7 mouse cellular contexts compared by ENCODE assay signal in genomic region chr13:81351462-81352155, GRCm38 (mm10).
A peak's percentile ranks its signal among the peaks of the same experiment; 100 is the strongest.
DNase-seq lines count a peak whose midpoint lies in the region; ATAC-seq and TF ChIP-seq lines count a peak whose summit lies in the region.

No protein-coding gene starts in this region.

- no peaks in the 10 kb centered on the region for H3K9me3 ChIP-seq in forebrain, embryonic 13.5 days (replicated peaks)
- no peaks in the 10 kb centered on the region for H3K9me3 ChIP-seq in hindbrain, embryonic 14.5 days (ENCODE audit: control insufficient read depth, low read length)
- no peaks in the 10 kb centered on the region for H3K9me3 ChIP-seq in liver, embryonic 14.5 days (ENCODE audit: control insufficient read depth, low read length)

- no peak for TF ChIP-seq EP300 in liver, embryonic 14.5 days (IDR thresholded peaks at IDR 0.05; ENCODE audit: low read depth)

- TF ChIP-seq CTCF in brain, embryonic 14.5 days (IDR thresholded peaks at IDR 0.05; ENCODE audit: borderline replicate concordance, extremely low read depth, insufficient read depth, insufficient read length), result no peak
- TF ChIP-seq CTCF in liver, embryonic 14.5 days (IDR thresholded peaks at IDR 0.05; ENCODE audit: low read depth), result no peak

- DNase-seq in brain, embryonic 14.5 days (ENCODE audit: low read depth), result peak; percentile 50
- no peak for DNase-seq in hindbrain, embryonic 14.5 days (ENCODE audit: low spot score)
- no peak for DNase-seq in liver, embryonic 14.5 days (ENCODE audit: low read depth in 3 of 3, low spot score in 3 of 3)
- no peak for DNase-seq in layer of hippocampus, adult 9-11 months
- no peak for DNase-seq in adrenal gland, postnatal 4 days (ENCODE audit: low spot score in 2 of 2)

- H3K27ac ChIP-seq in forebrain, embryonic 13.5 days, result peak overlapping the region; percentile 31; the same call in 1 of the 2 replicates
- peak overlapping the region; percentile 51; the same call in 1 of the 2 replicates for H3K27ac ChIP-seq in hindbrain, embryonic 14.5 days
- no peak overlapping the region for H3K27ac ChIP-seq in liver, embryonic 14.5 days

- ATAC-seq in forebrain, embryonic 13.5 days, result peak; percentile 51; the same call in 1 of the 2 replicates
- ATAC-seq in hindbrain, embryonic 14.5 days (ENCODE audit: low FRiP score), result peak; percentile 53; the same call in 1 of the 2 replicates
- peak; percentile 62; the same call in 1 of the 2 replicates for ATAC-seq in liver, embryonic 14.5 days (ENCODE audit: insufficient read depth)
- peak; percentile 67 for ATAC-seq in monocyte, adult 5-6 weeks (replicated peaks; ENCODE audit: insufficient number of reproducible peaks, low FRiP score, low TSS enrichment, poor library complexity, severe bottlenecking)

- no peaks in the 10 kb centered on the region for H3K36me3 ChIP-seq in forebrain, embryonic 13.5 days (ENCODE audit: poor library complexity, severe bottlenecking)
- no peaks in the 10 kb centered on the region for H3K36me3 ChIP-seq in hindbrain, embryonic 14.5 days (replicated peaks; ENCODE audit: control insufficient read depth, insufficient read depth)
- no peaks in the 10 kb centered on the region for H3K36me3 ChIP-seq in liver, embryonic 14.5 days (replicated peaks; ENCODE audit: control insufficient read depth, insufficient read depth, low read depth)

- H3K4me2 ChIP-seq in forebrain, embryonic 13.5 days, result no peak overlapping the region
- H3K4me2 ChIP-seq in hindbrain, embryonic 14.5 days (replicated peaks), result no peak overlapping the region
- peak overlapping the region; percentile 18; the same call in 1 of the 2 replicates for H3K4me2 ChIP-seq in liver, embryonic 14.5 days (ENCODE audit: low read depth)

- 55% methylated on average over 14 of the region's 14 CpGs for WGBS in forebrain, embryonic 13.5 days
- WGBS in hindbrain, embryonic 14.5 days, result 60% methylated on average over 14 of the region's 14 CpGs
- WGBS in liver, embryonic 14.5 days (ENCODE audit: insufficient replicate concordance), result 21% methylated on average over 14 of the region's 14 CpGs

- no peak for TF ChIP-seq POLR2A in brain, embryonic 14.5 days (IDR thresholded peaks at IDR 0.05; ENCODE audit: borderline replicate concordance, extremely low read depth, insufficient read depth, insufficient read length, poor library complexity, severe bottlenecking)

- H3K9ac ChIP-seq in forebrain, embryonic 13.5 days, result no peak overlapping the region
- H3K9ac ChIP-seq in hindbrain, embryonic 14.5 days, result no peak overlapping the region
- H3K9ac ChIP-seq in liver, embryonic 14.5 days (replicated peaks), result no peak overlapping the region

- no peaks in the 10 kb centered on the region for H3K4me1 ChIP-seq in forebrain, embryonic 13.5 days
- H3K4me1 ChIP-seq in hindbrain, embryonic 14.5 days (replicated peaks; ENCODE audit: control insufficient read depth, insufficient read depth, low read length), result no peaks in the 10 kb centered on the region
- H3K4me1 ChIP-seq in liver, embryonic 14.5 days (replicated peaks; ENCODE audit: control insufficient read depth in 2 of 2, insufficient read depth in 2 of 2, low read length in 1 of 2), result peaks cover 0 to 8% of the 10 kb centered on the region in 2 experiments; a peak in 2 of 4 replicates

- H3K4me3 ChIP-seq in forebrain, embryonic 13.5 days, result no peak overlapping the region
- H3K4me3 ChIP-seq in hindbrain, embryonic 14.5 days (replicated peaks; ENCODE audit: low read length), result no peak overlapping the region
- no peak overlapping the region for H3K4me3 ChIP-seq in liver, embryonic 14.5 days (ENCODE audit: insufficient read depth in 1 of 2, low read depth in 2 of 2, low read length in 2 of 2)

- H3K27me3 ChIP-seq in forebrain, embryonic 13.5 days, result no peaks in the 10 kb centered on the region
- no peaks in the 10 kb centered on the region for H3K27me3 ChIP-seq in hindbrain, embryonic 14.5 days (ENCODE audit: control insufficient read depth, insufficient read depth, low read length)
- no peaks in the 10 kb centered on the region for H3K27me3 ChIP-seq in liver, embryonic 14.5 days (ENCODE audit: control insufficient read depth, insufficient read depth, low read length)
